In genomic region chr17:6867740-6868139, GRCm38 (mm10) we compare ENCODE assay signal across 11 mouse cellular contexts.
DNase-seq lines count a peak whose midpoint lies in the region; ATAC-seq and TF ChIP-seq lines count a peak whose summit lies in the region.
"Had no signal": no experiment of that assay in that cellular context is flagged by ENCODE, and none has a peak within 500 bp of the region (broad histone marks: within the 10 kb centered on the region; RNA-seq: fewer than 3 reads in every experiment).

No protein-coding gene starts in this region.

- no peak overlapping the region for H3K27ac ChIP-seq in heart, embryonic 10.5 days
- no peak overlapping the region for H3K27ac ChIP-seq in CH12.LX (ENCODE audit: insufficient read depth, low read depth)
- H3K27ac ChIP-seq in lung, postnatal 0 days (ENCODE audit: low read length), result no peak overlapping the region
- H3K27ac ChIP-seq: limb, embryonic 12.5 days had no signal

- H3K27me3 ChIP-seq in heart, embryonic 10.5 days (ENCODE audit: insufficient read depth, poor library complexity, severe bottlenecking), result peaks cover 32% of the 10 kb centered on the region
- no peaks in the 10 kb centered on the region for H3K27me3 ChIP-seq in CH12.LX (replicated peaks)
- no peaks in the 10 kb centered on the region for H3K27me3 ChIP-seq in lung, postnatal 0 days (replicated peaks; ENCODE audit: insufficient read depth, low read length)
- H3K27me3 ChIP-seq: Patski had no signal

- peak; percentile 53 for DNase-seq in heart, embryonic 10.5 days (ENCODE audit: low spot score)
- DNase-seq in heart, adult 9 months (ENCODE audit: low spot score in 2 of 2), result no peak
- DNase-seq in CH12.LX (ENCODE audit: extremely low read depth), result no peak
- peak; percentile 90 for DNase-seq in kidney, adult 9 months
- peak; percentile 49 for DNase-seq in lung, postnatal 0 days (ENCODE audit: low spot score)
- no peak for DNase-seq in right cerebral cortex, postnatal 36 days (ENCODE audit: low spot score in 2 of 2)
- DNase-seq in embryo, embryonic 11 days, result no peak
- no peak for DNase-seq in B cell, adult 2 months
- DNase-seq: cerebellum, postnatal 10 days had no signal

- H3K9me3 ChIP-seq in heart, embryonic 10.5 days, result no peaks in the 10 kb centered on the region
- no peaks in the 10 kb centered on the region for H3K9me3 ChIP-seq in CH12.LX (replicated peaks; ENCODE audit: low read length)
- no peaks in the 10 kb centered on the region for H3K9me3 ChIP-seq in lung, postnatal 0 days (ENCODE audit: low read length)
- H3K9me3 ChIP-seq: limb, embryonic 12.5 days had no signal

- H3K36me3 ChIP-seq in heart, embryonic 10.5 days, result no peaks in the 10 kb centered on the region
- no peaks in the 10 kb centered on the region for H3K36me3 ChIP-seq in CH12.LX (replicated peaks in 1 of 2; ENCODE audit: control insufficient read depth in 1 of 2, insufficient read depth in 1 of 2, low read length in 1 of 2)
- H3K36me3 ChIP-seq in lung, postnatal 0 days (ENCODE audit: insufficient read depth, low read length), result no peaks in the 10 kb centered on the region
- H3K36me3 ChIP-seq: limb, embryonic 12.5 days had no signal

- no peak overlapping the region for H3K4me3 ChIP-seq in heart, embryonic 10.5 days
- no peak overlapping the region for H3K4me3 ChIP-seq in CH12.LX (replicated peaks in 1 of 3; ENCODE audit: low read depth in 2 of 3, low read length in 2 of 3, poor library complexity in 1 of 3)
- H3K4me3 ChIP-seq in lung, postnatal 0 days (ENCODE audit: low read depth, low read length), result no peak overlapping the region
- H3K4me3 ChIP-seq: limb, embryonic 12.5 days had no signal

- in situ Hi-C loops in CH12.LX (cut with MboI; ENCODE audit: low pct_ligation_motif_present, low pct_unique_long_range_greater_than_20kb, low sequenced_read_pairs), result no loop called here

- no peak overlapping the region for H3K9ac ChIP-seq in CH12.LX (ENCODE audit: insufficient read depth, low read depth)
- H3K9ac ChIP-seq in lung, postnatal 0 days (replicated peaks; ENCODE audit: low read depth), result no peak overlapping the region
- H3K9ac ChIP-seq: limb, embryonic 12.5 days had no signal

- no peak for TF ChIP-seq POLR2A in CH12.LX (IDR thresholded peaks at IDR 0.05; ENCODE audit: low read depth, low read length)

- no peak overlapping the region for H3K4me2 ChIP-seq in CH12.LX (ENCODE audit: insufficient read depth, low read depth, poor library complexity, severe bottlenecking)
- no peak overlapping the region for H3K4me2 ChIP-seq in lung, postnatal 0 days (replicated peaks; ENCODE audit: low read depth, low read length)
- H3K4me2 ChIP-seq: limb, embryonic 12.5 days had no signal

- peaks cover 13% of the 10 kb centered on the region for H3K4me1 ChIP-seq in heart, embryonic 10.5 days
- peaks cover 3 to 5% of the 10 kb centered on the region in 2 experiments for H3K4me1 ChIP-seq in CH12.LX (ENCODE audit: control insufficient read depth in 1 of 2, insufficient read depth in 2 of 2)
- H3K4me1 ChIP-seq in lung, postnatal 0 days (ENCODE audit: insufficient read depth, low read depth, low read length), result no peaks in the 10 kb centered on the region; the same call in 1 of the 2 replicates

- TF ChIP-seq EP300 in CH12.LX (IDR thresholded peaks at IDR 0.05; ENCODE audit: low read length), result no peak
- no peak for TF ChIP-seq EP300 in lung, postnatal 0 days (IDR thresholded peaks at IDR 0.05)

- ATAC-seq in lung, postnatal 0 days, result peak; percentile 32
- ATAC-seq: Patski had no signal

- 21% methylated on average over 7 of the region's 7 CpGs for WGBS in heart, embryonic 10.5 days
- WGBS in lung, postnatal 0 days, result 12% methylated on average over 7 of the region's 7 CpGs

- no peak for TF ChIP-seq CTCF in CH12.LX (conservative IDR thresholded peaks at IDR 0.05 in 1 of 2, IDR thresholded peaks at IDR 0.05 in 1 of 2; ENCODE audit: low read depth in 2 of 2, low read length in 2 of 2)
- no peak for TF ChIP-seq CTCF in lung, postnatal 0 days (IDR thresholded peaks at IDR 0.05)

- dilution Hi-C loops in CH12.LX (cut with MboI; ENCODE audit: extremely low pct_ligation_motif_present, extremely low pct_unique_long_range_greater_than_20kb, low sequenced_read_pairs), result no loop called here

- no peaks in the 10 kb centered on the region for H3K79me2 ChIP-seq in CH12.LX (replicated peaks; ENCODE audit: control insufficient read depth, extremely low read depth, insufficient read depth, poor library complexity, severe bottlenecking)

- TF ChIP-seq RAD21 in CH12.LX (IDR thresholded peaks at IDR 0.05; ENCODE audit: low read depth, low read length), result no peak

TF ChIP-seq in CH12.LX, 34 proteins besides CTCF, POLR2A, EP300 and RAD21:
- TF ChIP-seq BHLHE40 (IDR thresholded peaks at IDR 0.05; ENCODE audit: low read depth, low read length) (0 out of 2 replicates have a peak, but pooled peaks have one; percentile 17), MXI1 (IDR thresholded peaks at IDR 0.05; ENCODE audit: low read depth, low read length) (no peak)

Comparison
In these comparisons a context has a peak if more than half of its experiments do, and no peak if none do; other contexts are left out.
1. DNase-seq: peak in heart, embryonic 10.5 days (single experiment), kidney, adult 9 months (single experiment) and lung, postnatal 0 days (single experiment); none in heart, adult 9 months (0 of 2), CH12.LX (single experiment), right cerebral cortex, postnatal 36 days (0 of 2), embryo, embryonic 11 days (single experiment) and B cell, adult 2 months (0 of 2).